Mouse (Mus musculus) ovary, adult 10 weeks (tissue): Measurements from ENCODE around the gene Yipf3. TPM values are rescaled to one million over a fixed set of nuclear protein-coding genes. Genes with fewer than 3 reads are reported as not detected.

Source experiments
- polyA plus RNA-seq: library from polyadenylated mRNA; stranded (reverse); fragments of 350-450 nt; fragmentation: Illumina TruSeq; extraction: RNeasy Lipid Tissue Mini Kit (QIAGEN cat#74804); gene quantifications from one replicate; pipeline ENCODE4 v1.2.3, GENCODE M21; 2014

The Yipf3 gene
- polyA plus RNA-seq: 1.3 TPM

DNA sequence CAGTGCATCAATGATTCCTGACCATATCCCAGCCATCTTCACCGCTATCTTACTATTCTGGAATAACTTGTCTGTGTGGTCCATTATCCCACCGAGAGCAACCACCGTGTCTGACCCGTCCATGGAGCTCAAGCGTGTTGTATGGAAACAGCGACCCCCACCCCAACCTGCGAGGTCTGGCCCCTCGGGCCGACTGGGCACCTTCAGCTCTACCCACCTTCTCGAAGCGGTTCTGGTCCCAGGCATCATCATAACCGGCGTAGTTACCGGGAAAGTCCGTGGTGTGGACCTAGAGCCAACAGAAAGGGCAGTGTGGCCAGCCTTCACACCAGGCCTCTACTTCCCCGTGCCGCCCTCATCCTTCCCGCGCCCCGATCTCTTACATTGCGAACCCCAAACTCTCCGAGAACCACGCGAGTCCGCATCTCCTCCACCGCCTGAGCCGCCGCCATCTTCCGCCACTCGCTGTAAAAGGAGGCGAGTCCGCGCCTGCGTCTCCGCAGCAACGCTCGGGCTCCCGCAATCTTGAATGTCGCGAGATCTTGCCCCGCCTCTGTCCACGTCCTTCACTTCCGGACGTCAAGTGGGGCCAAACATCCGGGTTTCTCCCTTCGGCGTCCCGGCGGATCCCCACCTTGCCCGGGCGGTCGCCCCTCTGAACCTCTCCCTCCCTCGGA, at the start of gene Yipf3, which contains the start of gene Polr1c:
Gene Yipf3 (plus strand): TSS at position 569 of the 677 bp plus-strand sequence.
Gene Polr1c (minus strand): TSS at position 543 of the 677 bp plus-strand sequence.

GRCm38 (mm10) chr17:46202421-46203071, 45.3 kb upstream of the Yipf3 start, which contains the start of the genes Polh and Xpo5:
Gene Polh (minus strand): TSS chr17:46202645.
Gene Xpo5 (plus strand): TSS chr17:46202782.

DNA sequence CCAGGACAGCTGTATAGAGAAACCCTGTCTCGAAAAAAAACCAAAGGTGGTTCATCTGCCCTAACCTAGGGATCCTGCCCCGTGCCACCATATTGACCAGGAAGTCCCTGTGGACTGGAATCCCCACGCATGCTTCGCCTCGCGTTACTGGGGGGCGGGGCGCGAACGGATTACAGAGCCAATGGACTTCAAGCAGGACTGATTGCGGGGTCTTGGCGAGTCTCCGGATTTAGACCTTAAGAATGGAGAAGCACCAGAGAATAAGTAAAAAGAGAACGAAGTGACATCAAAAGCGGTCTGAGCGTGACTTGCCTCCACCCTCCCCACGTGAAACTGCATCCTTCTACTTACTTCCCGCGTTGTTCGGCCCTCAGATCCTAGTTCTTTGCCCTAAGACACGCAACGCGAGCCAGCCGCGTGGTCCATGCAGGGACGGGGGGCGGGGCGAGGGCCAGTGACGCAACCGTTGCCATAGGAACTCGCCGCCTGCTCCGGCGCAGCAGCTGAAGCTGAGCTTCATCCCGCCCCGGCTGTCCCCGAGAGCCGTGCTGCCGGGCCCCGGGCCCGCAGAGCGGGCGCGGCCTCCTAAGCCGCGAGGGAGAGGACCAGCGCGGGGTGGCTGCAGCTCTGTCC, 5.7 kb downstream of the Yipf3 start, which contains the start of gene Lrrc73:
Gene Lrrc73 (plus strand): TSS at position 80 of the 633 bp plus-strand sequence.

GRCm38 (mm10) chr17:46282483-46283123, 34.7 kb downstream of the Yipf3 start, which contains the start of gene Tjap1:
Gene Tjap1 (minus strand): TSS chr17:46283026.

GRCm38 (mm10) chr17:46297364-46298219, 49.7 kb downstream of the Yipf3 start, which contains the start of gene Dlk2:
Gene Dlk2 (plus strand): TSS chr17:46297421.

Other genes with a start within 250 kb of the Yipf3 start
- 14.5 TPM for gene Vegfa, start 215.7 kb upstream of the Yipf3 start, polyA plus RNA-seq
- 15.5 TPM for gene Mrps18a, start 137.1 kb upstream of the Yipf3 start, polyA plus RNA-seq
- gene Rsph9, start 103.9 kb upstream of the Yipf3 start, polyA plus RNA-seq: 1.3 TPM
- gene Mad2l1bp, start 94.5 kb upstream of the Yipf3 start, polyA plus RNA-seq: 0.74 TPM
- gene Gtpbp2, start 87.0 kb upstream of the Yipf3 start, polyA plus RNA-seq: 2.4 TPM
- gene Polh, start 45.4 kb upstream of the Yipf3 start, polyA plus RNA-seq: 16.1 TPM
- gene Xpo5, start 45.3 kb upstream of the Yipf3 start, polyA plus RNA-seq: 26.9 TPM
- 6.1 TPM for gene Polr1c, start within 50 bp of the Yipf3 start, polyA plus RNA-seq
- gene Lrrc73, start 5.5 kb downstream of the Yipf3 start, polyA plus RNA-seq: not detected
- 0.40 TPM for gene Tjap1, start 34.9 kb downstream of the Yipf3 start, polyA plus RNA-seq
- gene Dlk2, start 49.3 kb downstream of the Yipf3 start, polyA plus RNA-seq: not detected
- not detected for gene Abcc10, start 80.3 kb downstream of the Yipf3 start, polyA plus RNA-seq
- 69.4 TPM for gene Zfp318, start 135.7 kb downstream of the Yipf3 start, polyA plus RNA-seq
- not detected for gene Crip3, start 180.8 kb downstream of the Yipf3 start, polyA plus RNA-seq
- not detected for gene Slc22a7, start 190.4 kb downstream of the Yipf3 start, polyA plus RNA-seq
- 0.11 TPM for gene Ttbk1, start 239.6 kb downstream of the Yipf3 start, polyA plus RNA-seq
- 7.6 TPM for gene Dnph1, start 248.6 kb downstream of the Yipf3 start, polyA plus RNA-seq